Mouse (Mus musculus) spleen, adult 18-20 months (tissue): Measurements from ENCODE around the gene Tmtc1.

ENCODE experiments used
- DNase-seq, 2 experiments: peaks; one replicate each; pipeline ENCODE4 v3.0.0; 2022; ENCODE audit warnings: mixed read lengths in 2 of 2

Tmtc1 gene

GRCm38 (mm10) chr6:148443726-148444701, at the start of gene Tmtc1:
Tmtc1 (minus strand) TSS chr6:148444389.
- DNase-seq, result peak; percentile 19 to 32

- DNase-seq, result no peak
Observed at GRCm38 (mm10) chr6:148491849-148492248, 47.7 kb upstream of the Tmtc1 start.

DNA sequence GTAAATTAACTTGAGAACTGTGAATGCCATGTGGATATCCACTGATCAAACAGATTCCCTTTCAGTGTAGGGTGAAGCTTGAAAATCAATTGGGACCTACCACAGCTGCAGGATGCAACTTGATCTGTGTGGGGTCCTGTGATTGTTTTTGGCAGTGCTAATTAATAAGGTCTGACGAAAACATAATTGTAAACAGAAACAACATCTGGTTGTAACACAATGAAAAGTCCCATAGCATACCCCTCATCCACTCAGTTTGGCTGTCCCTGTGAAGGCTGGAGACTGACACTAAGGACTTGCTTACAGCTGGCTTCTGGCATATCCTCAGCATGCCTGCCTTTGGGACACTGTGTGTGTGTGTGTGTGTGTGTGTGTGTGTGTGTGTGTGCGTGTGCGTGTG, 42.6 kb upstream of the Tmtc1 start:
- no peak for DNase-seq

DNA sequence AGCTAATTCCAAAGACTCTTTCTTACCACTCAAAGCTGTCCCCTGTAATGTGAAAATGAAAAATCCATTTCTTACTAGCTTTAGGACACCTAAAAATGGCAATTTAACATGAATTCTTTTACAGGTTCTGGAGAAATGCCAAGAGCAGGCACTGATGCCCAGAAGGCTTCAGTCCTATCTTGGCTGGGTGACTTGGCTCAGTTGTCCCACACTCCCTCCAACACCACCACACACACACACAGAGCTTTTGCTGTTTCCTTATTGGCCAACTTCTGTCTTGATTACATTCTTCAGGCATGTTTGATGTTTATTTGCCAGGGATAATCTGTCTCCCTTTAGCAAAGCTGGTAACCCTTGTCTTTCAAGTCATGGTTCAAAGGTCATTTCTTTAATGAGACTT, 37.7 kb upstream of the Tmtc1 start:
- DNase-seq, result no peak

GRCm38 (mm10) chr6:148479671-148480237, 35.6 kb upstream of the Tmtc1 start:
- DNase-seq, result no peak

GRCm38 (mm10) chr6:148478350-148478749, 34.2 kb upstream of the Tmtc1 start:
- no peak for DNase-seq

- DNase-seq, result no peak
Observed at GRCm38 (mm10) chr6:148472289-148472688, 28.1 kb upstream of the Tmtc1 start.

DNA sequence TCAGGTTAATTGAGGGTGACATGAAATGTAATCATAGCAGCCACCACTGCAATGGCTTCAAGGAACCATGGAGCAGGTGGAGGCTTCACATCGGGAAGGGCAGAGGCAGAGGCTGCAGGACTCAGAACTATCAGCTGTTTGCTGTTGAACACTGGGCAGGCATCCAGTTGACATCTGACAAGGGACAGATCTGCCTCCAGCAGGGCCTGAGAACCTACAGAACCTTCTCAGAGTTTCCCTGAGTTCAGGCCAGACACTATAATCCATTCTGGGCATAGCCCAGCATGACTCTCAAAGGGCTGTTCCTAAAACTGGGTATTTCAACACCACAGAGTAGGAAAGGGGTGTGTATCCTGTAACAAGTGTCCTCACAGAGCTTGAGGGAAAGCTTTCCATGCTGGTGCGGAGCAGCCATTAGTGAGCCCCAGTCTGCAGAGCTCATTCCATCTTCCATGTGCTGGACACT, 23.8 kb upstream of the Tmtc1 start:
- DNase-seq, result no peak

DNA sequence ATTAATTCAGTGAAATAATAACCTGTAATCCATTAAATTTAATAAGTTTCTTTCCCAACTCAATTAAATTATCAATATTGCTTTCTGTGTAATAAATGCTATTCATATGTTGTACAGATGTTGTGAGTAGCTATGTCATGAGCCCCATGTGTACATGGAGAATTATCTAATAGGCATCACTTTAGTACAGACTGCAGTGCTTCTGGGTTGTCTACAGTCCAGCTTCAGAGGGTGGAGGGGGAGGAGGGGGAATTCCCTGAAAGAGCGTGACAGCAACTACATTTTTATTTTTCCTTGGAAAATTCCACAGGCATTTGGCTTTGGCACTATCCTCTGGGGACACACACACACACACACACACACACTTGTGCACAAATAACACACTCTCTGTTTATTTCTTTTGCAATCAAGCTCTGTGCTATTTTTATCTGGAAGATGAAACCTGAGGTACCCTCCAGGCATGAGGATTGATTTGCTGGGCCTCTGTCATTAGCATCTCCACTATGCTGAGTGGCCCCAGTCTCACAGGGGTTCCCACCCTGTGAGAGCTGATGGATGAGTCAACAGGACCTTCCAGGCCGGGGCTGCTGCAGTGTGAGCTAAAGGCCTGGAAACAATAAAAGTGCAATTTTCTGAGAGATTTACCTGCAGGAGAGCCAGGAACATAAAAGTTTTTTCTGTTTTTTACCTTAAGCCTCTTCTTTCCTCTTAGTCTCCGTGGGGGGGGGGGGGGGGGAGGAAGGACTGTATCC, 23.2 kb upstream of the Tmtc1 start:
- DNase-seq, result no peak

DNA sequence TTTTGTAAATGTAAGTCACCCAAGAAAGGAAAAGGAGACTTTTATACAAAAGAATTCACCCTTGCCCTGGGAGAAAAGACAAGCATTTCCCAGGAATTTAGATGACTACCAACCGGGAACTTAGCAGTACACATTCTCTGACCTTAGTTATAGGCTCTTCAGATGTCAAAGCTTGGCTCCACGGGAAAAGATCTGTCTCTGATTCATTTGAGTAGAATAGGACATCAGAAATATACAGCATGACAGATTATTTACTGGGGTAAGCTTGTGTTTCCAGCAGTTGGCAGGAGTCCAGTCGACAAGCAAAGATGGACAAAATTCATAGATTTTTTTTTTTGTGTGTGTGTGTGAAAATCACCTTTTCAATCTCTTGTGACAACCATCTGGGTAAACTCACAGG, 15.4 kb upstream of the Tmtc1 start:
- DNase-seq, result no peak

DNA sequence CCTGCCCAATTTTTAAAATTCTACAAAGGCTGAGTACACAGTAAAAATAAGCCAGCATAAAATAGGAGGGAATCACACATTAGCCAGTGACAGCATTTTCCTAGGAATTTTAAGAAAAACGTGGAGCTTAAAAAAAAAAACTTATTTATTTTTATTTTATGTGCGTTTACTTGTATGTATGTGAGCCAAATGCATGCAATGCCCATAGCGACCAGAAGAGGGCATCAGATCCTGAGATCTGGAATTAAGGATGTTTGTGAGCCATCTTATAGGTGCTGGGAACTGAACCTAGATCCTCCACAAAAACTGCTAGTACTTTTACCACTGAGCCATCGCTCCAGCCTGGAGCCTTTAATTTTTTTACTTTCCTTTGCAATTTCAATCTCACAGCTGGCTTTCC, 11.3 kb upstream of the Tmtc1 start:
- DNase-seq, result no peak

DNA sequence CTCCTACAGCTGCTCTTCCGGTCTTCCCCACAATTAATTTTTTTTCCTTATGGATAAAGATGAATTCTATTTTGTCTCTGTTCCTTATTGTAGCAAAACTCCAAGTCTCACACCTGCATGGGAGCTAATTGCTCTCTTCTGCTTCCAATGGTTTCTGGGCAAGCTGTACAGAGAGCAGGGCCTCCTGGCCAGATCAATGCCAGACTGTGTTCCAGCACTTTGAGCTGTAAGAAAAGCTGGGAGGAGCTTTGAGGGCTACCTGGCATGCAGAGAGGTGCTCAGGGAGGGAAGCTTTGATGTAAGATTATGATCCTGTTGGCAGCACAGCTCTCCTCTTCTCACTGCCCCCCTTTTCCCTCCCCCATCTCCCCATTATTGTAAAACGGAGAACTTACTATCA, 10.6 kb upstream of the Tmtc1 start:
- no peak for DNase-seq

- no peak for DNase-seq
Observed at GRCm38 (mm10) chr6:148448151-148448550, 4.0 kb upstream of the Tmtc1 start.

DNA sequence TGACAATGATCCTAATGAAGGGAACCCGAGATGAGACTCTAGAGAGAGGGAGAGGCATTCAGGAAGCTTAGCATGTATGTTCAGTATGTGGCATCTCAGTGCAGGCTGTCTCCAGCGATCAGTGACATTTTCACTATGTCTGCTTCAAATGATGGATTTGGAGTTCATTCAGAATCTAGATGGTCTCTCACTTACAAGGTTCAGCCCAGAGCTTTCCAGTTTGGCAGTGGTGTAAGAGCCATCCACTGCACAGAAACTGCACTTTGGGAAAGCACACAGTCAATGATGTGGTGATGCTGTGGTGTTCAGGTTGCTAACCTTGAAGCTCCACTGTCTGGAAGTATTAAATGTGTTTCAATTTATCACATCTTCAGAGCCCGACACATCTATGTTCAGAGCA, 1.9 kb upstream of the Tmtc1 start:
- no peak for DNase-seq

DNA sequence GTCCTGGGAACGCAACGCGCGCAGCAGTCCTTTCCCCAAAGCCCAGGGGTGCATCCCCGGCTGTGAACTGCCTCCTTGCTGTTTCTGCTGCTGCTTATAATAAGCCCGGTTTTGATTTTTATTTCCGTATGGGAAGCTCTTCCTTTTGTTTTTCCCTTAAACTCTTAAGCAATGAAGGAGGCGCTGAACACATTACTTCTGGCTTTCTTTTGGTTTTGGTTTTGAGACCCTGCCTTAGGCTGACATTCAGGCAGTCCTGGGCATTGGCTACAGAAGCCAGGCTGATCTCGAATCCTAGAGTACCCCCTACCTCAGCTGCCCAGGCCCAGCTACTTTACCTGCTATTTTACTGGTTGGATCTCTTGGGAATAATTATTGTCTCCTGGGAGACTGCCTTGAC, 607 bp upstream of the Tmtc1 start:
- no peak for DNase-seq

- no peak for DNase-seq
Observed at GRCm38 (mm10) chr6:148443291-148443725, 881 bp downstream of the Tmtc1 start.

DNA sequence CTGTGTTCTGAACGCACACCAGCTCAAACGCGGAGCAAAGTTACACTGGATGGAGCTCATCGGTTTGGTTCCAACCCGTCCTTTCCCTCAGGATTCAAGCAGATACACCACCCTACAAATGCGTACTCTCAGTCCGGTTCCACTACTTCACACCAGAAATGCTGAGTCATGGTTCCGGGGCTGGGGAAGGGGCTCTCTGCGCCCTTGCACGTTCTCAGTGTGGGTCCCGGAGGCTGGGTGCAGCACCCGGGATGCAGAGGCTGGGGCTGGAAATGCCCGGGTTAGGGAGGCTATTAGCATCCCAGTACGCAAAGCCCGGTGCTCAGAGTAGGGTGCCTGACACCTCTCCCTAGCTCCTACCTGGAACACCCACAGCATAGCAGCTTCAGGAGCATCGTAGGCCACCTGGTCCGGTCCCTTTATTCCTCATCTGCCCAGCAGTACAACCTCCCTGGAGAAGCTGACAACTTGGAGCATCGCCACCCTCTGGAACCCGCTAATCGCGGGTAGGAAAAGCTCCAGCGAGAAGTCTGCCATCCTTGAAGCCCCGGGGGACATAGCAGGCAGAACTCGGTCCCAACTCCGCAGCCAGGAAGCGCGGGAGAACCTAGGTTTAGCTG, 1.4 kb downstream of the Tmtc1 start:
- DNase-seq, result no peak

GRCm38 (mm10) chr6:148441871-148442270, 2.3 kb downstream of the Tmtc1 start:
- no peak for DNase-seq

DNA sequence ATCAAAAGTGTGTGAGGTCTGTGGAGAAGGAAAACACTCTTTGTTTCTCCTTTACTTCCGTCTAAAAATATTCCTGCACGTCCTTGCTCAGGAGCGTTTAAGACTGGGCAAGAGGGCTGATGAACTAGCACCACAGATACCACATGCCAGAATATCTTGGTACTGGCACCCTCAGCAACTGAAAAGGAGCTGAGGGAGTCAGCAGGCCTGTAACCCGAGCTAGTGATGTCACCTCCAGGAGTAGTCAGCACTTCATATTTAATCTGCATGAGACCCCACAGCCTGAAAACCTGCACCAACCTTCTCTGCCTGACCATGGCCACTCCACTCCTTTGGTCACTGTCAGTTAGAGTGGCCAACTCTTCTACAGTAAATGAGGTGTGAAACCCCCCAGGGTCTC, 5.1 kb downstream of the Tmtc1 start:
- DNase-seq, result no peak

- DNase-seq, result no peak
Observed at GRCm38 (mm10) chr6:148437565-148437964, 6.6 kb downstream of the Tmtc1 start.

DNA sequence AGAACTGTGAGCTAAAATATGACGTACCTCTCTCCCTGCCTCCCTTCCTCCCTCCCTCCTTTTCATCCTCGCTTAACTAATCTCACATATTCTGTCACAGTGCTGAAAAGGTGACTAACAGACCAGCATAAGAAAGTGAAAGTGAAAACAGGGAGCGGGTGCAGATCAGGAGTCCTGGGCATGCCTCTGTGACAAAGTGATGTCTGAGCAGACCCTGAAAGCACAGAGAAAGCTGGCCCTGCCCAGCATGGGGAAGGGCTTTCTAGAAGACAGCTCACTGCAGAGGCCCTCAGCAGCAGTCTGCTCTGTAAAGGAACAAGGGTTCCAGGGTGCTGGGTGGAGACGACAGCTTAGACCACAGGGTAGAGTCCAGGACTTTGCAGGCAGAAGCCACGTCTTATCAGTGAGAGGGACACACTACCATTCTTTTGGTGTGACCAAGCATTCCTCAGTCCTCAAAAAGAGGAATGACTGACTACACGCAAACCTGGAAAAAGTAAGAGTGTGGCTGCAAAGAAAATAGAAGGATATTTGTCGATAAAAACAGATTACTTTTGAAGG, 7.7 kb downstream of the Tmtc1 start:
- DNase-seq, result no peak

GRCm38 (mm10) chr6:148421577-148421976, 22.6 kb downstream of the Tmtc1 start:
- DNase-seq, result no peak

- DNase-seq, result no peak
Observed at GRCm38 (mm10) chr6:148420387-148420786, 23.8 kb downstream of the Tmtc1 start.
